Mouse (Mus musculus) forebrain, embryonic 10.5 days (tissue): ENCODE measurements at regions not wholly inside any gene's neighbourhood (a gene's known extent, or its start where the extent isn't known, plus 50 kb on each side); places are given as distances from the start of the nearest gene placed in this dataset.

Source experiments
- DNase-seq: peaks from one replicate; pipeline ENCODE4 v3.0.0-alpha.2; 2017; ENCODE audit warnings: low spot score; ENCODE audit errors: extremely low spot score
- H3K27ac ChIP-seq: fragments of 300-500 bp; sonication (generic); 2 replicates; pipeline ENCODE4 v1.5.1; 2016; ENCODE audit warnings: mild to moderate bottlenecking
- H3K27me3 ChIP-seq: fragments of 300-500 bp; sonication (generic); 2 replicates; pipeline ENCODE4 v1.6.1; 2016; ENCODE audit warnings: mild to moderate bottlenecking; ENCODE audit not compliant: poor library complexity, severe bottlenecking
- H3K36me3 ChIP-seq: fragments of 300-500 bp; sonication (generic); replicated peaks from 2 replicates; pipeline ENCODE4 v1.6.1; 2016; ENCODE audit warnings: mild to moderate bottlenecking, moderate library complexity
- H3K4me1 ChIP-seq: fragments of 300-500 bp; sonication (generic); 2 replicates; pipeline ENCODE4 v1.6.1; 2016
- H3K4me3 ChIP-seq: fragments of 300-500 bp; sonication (generic); 2 replicates; pipeline ENCODE4 v1.5.1; 2016; ENCODE audit warnings: mild to moderate bottlenecking, moderate library complexity
- H3K9me3 ChIP-seq: fragments of 300-500 bp; sonication (generic); 2 replicates; pipeline ENCODE4 v1.6.1; 2016; ENCODE audit warnings: mild to moderate bottlenecking, moderate library complexity
- WGBS: fragments of 180-500 bp; shearing (Covaris S2); methylation state at CpG from one replicate; pipeline ENCODE4 v1.1.7; 2016; 5-methylcytosine and 5-hydroxymethylcytosine counted together

- H3K4me3 ChIP-seq: no peak overlapping the region
- H3K27ac ChIP-seq: no peak overlapping the region
- 89% methylated on average over 3 of the region's 3 CpGs for WGBS
- H3K36me3 ChIP-seq: no peaks in the 10 kb centered on the region
- no peaks in the 10 kb centered on the region for H3K9me3 ChIP-seq
- no peak for DNase-seq
- no peaks in the 10 kb centered on the region for H3K27me3 ChIP-seq
- no peaks in the 10 kb centered on the region for H3K4me1 ChIP-seq
Measured at GRCm38 (mm10) chr7:66593619-66594018, 95.8 kb downstream of the Asb7 start.

- H3K36me3 ChIP-seq: no peaks in the 10 kb centered on the region
- H3K27me3 ChIP-seq: no peaks in the 10 kb centered on the region
- DNase-seq: no peak
- 89% methylated on average over 10 of the region's 10 CpGs for WGBS
- no peaks in the 10 kb centered on the region for H3K9me3 ChIP-seq
- H3K4me1 ChIP-seq: no peaks in the 10 kb centered on the region
- no peak overlapping the region for H3K4me3 ChIP-seq
- no peak overlapping the region for H3K27ac ChIP-seq
Measured at GRCm38 (mm10) chr7:66591594-66592290, 97.7 kb downstream of the Asb7 start.

DNA sequence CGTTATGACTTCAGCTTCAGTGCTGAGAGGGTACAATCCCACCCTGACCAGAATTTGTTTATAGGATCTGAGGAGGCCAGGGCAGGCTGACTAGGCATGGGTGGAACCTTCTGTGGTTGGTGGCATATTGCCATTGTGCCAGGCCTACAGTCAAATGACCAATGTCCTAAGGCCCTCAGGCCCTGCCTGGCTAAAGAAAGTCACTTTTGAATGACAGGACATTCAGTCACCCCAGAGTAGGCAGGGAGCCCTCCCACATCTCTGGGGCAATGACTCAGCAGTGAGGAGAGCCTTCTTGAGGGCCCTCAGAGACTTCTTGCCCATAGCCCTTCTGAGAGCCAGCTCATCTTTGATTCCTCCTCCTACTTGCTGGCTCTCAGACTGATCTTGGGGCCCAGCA lies 102.9 kb downstream of the Asb7 start:
- DNase-seq: no peak
- no peak overlapping the region for H3K27ac ChIP-seq
- WGBS: 84% methylated on average over 1 of the region's 1 CpGs
- no peaks in the 10 kb centered on the region for H3K36me3 ChIP-seq
- no peak overlapping the region for H3K4me3 ChIP-seq
- no peaks in the 10 kb centered on the region for H3K4me1 ChIP-seq
- no peaks in the 10 kb centered on the region for H3K9me3 ChIP-seq
- no peaks in the 10 kb centered on the region for H3K27me3 ChIP-seq

- Histone ChIP-seq H3K9me3 (no peaks in the 10 kb centered on the region), H3K27ac (no peak overlapping the region), H3K4me3 (no peak overlapping the region), H3K36me3 (no peaks in the 10 kb centered on the region), H3K4me1 (no peaks in the 10 kb centered on the region; the same call in 1 of the 2 replicates), H3K27me3 (no peaks in the 10 kb centered on the region)
- no peak for DNase-seq
- WGBS: 53% methylated on average over 2 of the region's 2 CpGs
Measured at GRCm38 (mm10) chr7:66580687-66581151, 108.7 kb downstream of the Asb7 start.

DNA sequence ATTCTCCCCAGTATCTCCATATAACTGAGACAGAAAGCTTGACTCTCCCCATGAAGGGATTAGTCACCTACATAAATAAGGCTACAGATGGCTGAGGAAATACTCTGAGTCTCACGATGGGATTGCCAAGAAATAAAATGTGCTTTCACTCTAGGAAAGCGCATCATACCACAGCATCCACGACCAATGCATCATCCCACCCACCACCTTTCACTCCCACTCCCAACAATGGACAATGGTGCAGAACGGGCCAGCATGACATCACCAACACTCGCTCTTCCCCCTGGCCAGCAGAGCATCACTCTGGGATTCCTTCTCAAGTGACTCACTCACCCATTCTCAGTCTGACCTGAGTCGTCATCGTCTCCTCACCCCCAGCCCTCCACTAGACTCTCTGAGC lies 113.1 kb downstream of the Asb7 start:
- Histone ChIP-seq H3K4me1 (no peaks in the 10 kb centered on the region; the same call in 1 of the 2 replicates), H3K36me3 (no peaks in the 10 kb centered on the region), H3K4me3 (no peak overlapping the region), H3K9me3 (no peaks in the 10 kb centered on the region), H3K27me3 (no peaks in the 10 kb centered on the region), H3K27ac (no peak overlapping the region)
- no peak for DNase-seq
- 85% methylated on average over 7 of the region's 7 CpGs for WGBS

- DNase-seq: no peak
- Histone ChIP-seq H3K4me1 (peaks cover 2% of the 10 kb centered on the region; the same call in 1 of the 2 replicates), H3K4me3 (no peak overlapping the region), H3K27me3 (no peaks in the 10 kb centered on the region), H3K9me3 (no peaks in the 10 kb centered on the region), H3K36me3 (no peaks in the 10 kb centered on the region), H3K27ac (no peak overlapping the region)
- WGBS: 83% methylated on average over 5 of the region's 5 CpGs
Measured at GRCm38 (mm10) chr7:66571451-66571850, 117.9 kb downstream of the Asb7 start.

DNA sequence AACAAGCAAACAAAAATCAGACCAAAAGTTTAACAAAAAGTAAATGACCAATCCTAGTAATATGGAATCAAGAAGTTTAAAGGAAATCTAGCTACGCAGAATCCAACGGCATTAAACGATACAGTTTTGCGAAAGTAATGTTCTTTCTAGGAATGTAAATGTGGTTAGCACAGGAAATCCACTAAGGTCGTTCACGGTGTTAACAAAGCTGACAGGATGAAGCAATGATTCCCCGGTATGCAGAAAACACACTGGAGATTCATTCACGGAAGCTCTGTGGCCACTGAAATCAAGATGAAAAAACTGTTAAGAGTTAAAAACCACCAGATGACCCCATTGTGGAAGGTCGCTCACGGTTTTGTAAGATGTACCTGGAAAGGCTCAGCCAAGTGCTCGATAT lies 120.4 kb upstream of the Aldh1a3 start:
- H3K27ac ChIP-seq: no peak overlapping the region
- 92% methylated on average over 11 of the region's 11 CpGs for WGBS
- peaks cover 8% of the 10 kb centered on the region for H3K4me1 ChIP-seq
- H3K9me3 ChIP-seq: no peaks in the 10 kb centered on the region
- H3K36me3 ChIP-seq: no peaks in the 10 kb centered on the region
- no peaks in the 10 kb centered on the region for H3K27me3 ChIP-seq
- no peak overlapping the region for H3K4me3 ChIP-seq
- DNase-seq: no peak

- 93% methylated on average over 9 of the region's 9 CpGs for WGBS
- Histone ChIP-seq H3K27me3 (no peaks in the 10 kb centered on the region), H3K4me3 (no peak overlapping the region), H3K9me3 (no peaks in the 10 kb centered on the region), H3K36me3 (no peaks in the 10 kb centered on the region), H3K27ac (no peak overlapping the region), H3K4me1 (peaks cover 8% of the 10 kb centered on the region)
- DNase-seq: no peak
Measured at GRCm38 (mm10) chr7:66545184-66545583, 117.9 kb upstream of the Aldh1a3 start.

DNA sequence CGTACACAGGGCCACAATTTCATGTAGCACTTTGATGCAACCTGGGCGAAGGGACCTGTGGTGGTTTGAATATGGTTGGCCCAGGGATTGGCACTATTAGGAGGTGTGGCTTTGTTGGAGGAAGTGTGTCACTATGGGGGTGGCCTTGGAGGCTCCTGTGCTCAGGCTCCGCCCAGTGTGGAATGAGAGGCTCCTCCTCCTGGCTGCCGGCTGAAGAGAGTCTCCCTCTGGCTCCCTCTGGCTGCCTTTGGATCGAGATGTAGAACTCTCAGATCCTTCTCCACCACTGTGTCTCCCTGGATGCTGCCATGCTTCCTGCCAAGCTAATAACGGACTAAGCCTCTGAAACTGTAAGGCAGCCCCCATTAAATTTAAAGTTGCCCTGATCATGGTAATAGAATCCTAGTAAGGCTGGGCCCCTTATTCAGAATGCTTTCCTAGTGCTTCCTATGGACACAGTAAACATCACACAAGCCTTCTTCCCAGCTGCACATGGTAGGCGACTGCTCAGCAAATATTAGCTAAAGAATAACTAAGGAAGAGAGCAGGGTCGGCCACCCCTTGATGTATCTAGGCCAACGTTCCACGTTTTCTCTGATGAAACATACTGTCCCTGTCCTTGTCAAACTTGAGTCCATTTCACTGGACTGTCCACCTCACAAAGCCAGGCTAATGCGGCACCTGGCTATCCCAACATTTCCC lies 117.2 kb upstream of the Aldh1a3 start:
- H3K4me1 ChIP-seq: peaks cover 7% of the 10 kb centered on the region
- WGBS: 84% methylated on average over 11 of the region's 11 CpGs
- H3K9me3 ChIP-seq: no peaks in the 10 kb centered on the region
- H3K4me3 ChIP-seq: no peak overlapping the region
- DNase-seq: no peak
- H3K36me3 ChIP-seq: no peaks in the 10 kb centered on the region
- no peaks in the 10 kb centered on the region for H3K27me3 ChIP-seq
- no peak overlapping the region for H3K27ac ChIP-seq

DNA sequence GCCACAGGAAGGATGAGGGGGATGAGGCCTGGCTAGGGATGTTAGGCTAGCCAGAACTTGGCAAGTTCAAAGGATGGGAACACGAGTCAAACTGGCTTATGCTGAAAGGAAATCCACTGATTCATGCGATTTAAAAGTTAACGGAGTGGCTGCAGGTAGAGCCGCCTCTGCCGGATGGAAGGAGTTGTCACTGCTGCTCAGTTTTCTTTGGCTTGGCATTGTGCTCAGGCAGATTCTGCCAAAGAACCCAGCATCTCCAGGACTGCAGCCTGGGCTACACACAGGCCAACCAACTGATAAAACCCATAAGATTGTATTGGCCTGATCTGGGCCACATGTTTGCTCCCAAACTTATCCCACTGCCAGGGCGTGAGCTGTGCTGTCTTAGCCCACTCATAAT lies 105.3 kb upstream of the Aldh1a3 start:
- Histone ChIP-seq H3K36me3 (no peaks in the 10 kb centered on the region), H3K9me3 (no peaks in the 10 kb centered on the region), H3K4me1 (peaks cover 5% of the 10 kb centered on the region; the same call in 1 of the 2 replicates), H3K4me3 (no peak overlapping the region), H3K27ac (no peak overlapping the region), H3K27me3 (no peaks in the 10 kb centered on the region)
- no peak for DNase-seq
- WGBS: 83% methylated on average over 6 of the region's 6 CpGs

DNA sequence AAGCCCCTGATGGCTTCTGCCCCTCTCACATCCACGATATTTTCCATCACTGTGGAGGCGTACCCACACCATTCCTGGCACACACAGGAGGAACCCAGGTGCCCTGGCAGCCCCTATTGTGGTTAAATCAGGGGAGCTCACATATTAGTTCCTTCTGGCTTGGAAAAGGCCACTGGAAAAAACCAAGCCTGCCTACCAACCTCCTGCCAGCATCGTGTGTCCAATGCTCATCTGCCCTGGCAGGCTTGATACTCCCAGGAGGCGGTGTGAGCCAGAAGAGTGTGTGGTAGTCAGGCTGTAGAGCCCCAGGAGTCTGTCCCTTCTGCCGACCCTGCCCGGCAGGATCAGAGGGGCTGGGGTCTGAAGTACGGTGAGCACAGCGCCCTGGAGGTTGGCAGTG lies 104.7 kb upstream of the Aldh1a3 start:
- H3K36me3 ChIP-seq: no peaks in the 10 kb centered on the region
- peaks cover 5% of the 10 kb centered on the region; the same call in 1 of the 2 replicates for H3K4me1 ChIP-seq
- no peak overlapping the region for H3K27ac ChIP-seq
- no peaks in the 10 kb centered on the region for H3K27me3 ChIP-seq
- no peak overlapping the region for H3K4me3 ChIP-seq
- DNase-seq: no peak
- 93% methylated on average over 8 of the region's 8 CpGs for WGBS
- no peaks in the 10 kb centered on the region for H3K9me3 ChIP-seq

DNA sequence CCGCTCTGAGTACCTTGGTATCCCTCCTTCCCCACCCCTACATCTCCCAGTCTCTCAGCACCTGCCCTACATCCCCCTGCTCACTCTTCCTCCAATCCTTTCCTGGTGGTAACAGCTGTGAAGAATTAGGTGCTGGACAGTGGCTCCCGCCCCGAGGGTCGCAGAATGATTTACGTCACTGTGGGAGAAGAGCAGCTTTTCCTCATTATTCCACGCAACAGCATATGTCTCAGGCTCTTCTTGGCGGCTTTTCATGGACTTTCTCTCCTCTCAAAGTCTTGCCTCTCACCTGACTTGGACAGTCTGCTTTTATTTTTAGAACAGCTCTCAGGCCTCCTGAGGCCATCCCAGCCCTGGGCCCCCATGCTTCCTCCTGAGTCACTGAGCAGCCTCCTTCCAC lies 103.8 kb upstream of the Aldh1a3 start:
- no peaks in the 10 kb centered on the region for H3K27me3 ChIP-seq
- peak; percentile 14 for DNase-seq
- peaks cover 5% of the 10 kb centered on the region; the same call in 1 of the 2 replicates for H3K4me1 ChIP-seq
- 68% methylated on average over 7 of the region's 7 CpGs for WGBS
- no peaks in the 10 kb centered on the region for H3K36me3 ChIP-seq
- H3K4me3 ChIP-seq: no peak overlapping the region
- H3K9me3 ChIP-seq: no peaks in the 10 kb centered on the region
- no peak overlapping the region; the same call in 1 of the 2 replicates for H3K27ac ChIP-seq

GRCm38 (mm10) chr7:66528881-66529280 lies 101.6 kb upstream of the Aldh1a3 start:
- no peak overlapping the region for H3K27ac ChIP-seq
- no peaks in the 10 kb centered on the region for H3K27me3 ChIP-seq
- peaks cover 5% of the 10 kb centered on the region; the same call in 1 of the 2 replicates for H3K4me1 ChIP-seq
- no peaks in the 10 kb centered on the region for H3K36me3 ChIP-seq
- 81% methylated on average over 4 of the region's 4 CpGs for WGBS
- peak; percentile 11 for DNase-seq
- no peaks in the 10 kb centered on the region for H3K9me3 ChIP-seq
- H3K4me3 ChIP-seq: no peak overlapping the region
